Mouse (Mus musculus): ENCODE data around the gene Smad1.

The Smad1 gene

DNA sequence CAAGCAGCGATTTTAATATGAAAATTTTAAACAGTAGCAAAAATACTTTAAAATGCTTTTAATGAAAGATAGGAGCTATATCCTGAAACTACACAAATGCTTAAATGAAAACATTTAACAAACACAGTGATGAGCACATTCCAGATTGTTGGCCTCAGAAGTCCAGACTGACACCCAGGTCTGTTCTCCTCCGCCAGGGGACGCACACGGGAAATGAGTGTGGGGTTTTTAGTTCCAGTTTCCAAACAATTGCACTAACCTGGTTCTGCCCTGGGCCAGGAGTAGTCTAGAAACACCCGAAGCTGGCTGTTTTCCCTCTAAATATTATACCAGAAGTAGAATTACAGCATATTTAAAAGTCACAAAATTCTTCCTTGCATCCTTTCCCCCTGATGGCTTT, 99.6 kb downstream of the Smad1 start:
- 85% methylated on average over 5 of the region's 5 CpGs for WGBS

- WGBS: 17% methylated on average over 3 of the region's 3 CpGs
Measured at GRCm38 (mm10) chr8:79297763-79298162, 101.6 kb downstream of the Smad1 start.

DNA sequence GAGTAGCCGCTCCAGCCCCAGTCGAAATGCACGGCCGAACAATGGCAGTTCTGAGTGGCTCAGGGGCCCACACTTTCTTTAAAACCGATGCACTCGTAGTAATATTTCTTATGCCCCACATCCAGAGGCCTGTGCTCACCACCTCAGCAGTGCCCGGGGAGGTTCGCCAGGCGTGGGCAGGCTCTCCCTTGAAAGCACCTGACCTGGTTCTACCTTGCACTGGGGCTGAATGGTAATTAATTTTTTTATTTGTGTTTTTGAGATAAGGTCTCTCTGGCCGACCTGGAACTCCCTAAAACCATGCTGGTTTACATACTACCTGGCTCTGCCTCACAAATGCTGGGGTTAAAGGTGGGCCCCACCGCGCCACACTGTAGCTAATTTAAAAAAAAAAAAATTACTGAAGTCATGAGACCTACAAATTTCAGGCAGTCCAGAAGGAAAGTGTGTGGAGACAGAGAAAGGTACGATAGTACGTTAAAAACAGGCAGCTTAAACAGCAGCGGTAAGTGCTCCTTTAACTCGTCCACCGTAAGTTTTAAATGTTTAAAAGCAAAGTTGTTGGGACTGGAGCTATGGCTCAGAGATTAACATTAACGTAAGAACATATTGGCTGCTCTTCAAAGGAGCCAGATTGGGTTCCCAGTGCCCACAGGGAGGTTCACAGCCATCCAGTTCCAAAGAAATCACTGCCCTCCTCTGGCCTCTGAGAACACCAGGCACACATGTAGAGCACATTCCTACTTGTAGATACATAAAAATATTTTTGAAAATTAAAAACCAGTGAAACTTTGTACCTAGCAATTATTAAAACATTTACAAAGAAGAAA, 103.8 kb downstream of the Smad1 start:
- WGBS: 10% methylated on average over 18 of the region's 18 CpGs

GRCm38 (mm10) chr8:79294610-79295275, 104.6 kb downstream of the Smad1 start, which contains the start of gene Mmaa:
TSS of gene Mmaa (minus strand) at chr8:79294937.
- WGBS: under 1% methylated on average over 70 of the region's 74 CpGs

DNA sequence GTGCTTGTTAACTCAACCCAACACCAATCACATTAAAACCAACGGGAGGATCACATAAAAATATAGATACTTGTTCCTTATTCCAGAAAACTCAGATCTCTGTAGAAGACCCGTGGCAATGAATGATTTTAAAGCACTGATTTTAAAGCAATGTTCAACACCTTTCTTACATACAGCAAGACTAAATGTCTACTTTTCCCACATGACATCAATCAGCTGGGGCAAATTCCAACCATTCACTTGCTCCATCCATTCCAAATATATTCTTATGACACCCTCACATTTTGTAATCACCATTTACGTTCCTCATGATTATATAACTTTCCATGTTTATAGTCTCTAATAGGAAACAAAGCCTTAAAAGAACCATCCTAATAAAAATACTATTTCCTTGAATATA, 105.5 kb downstream of the Smad1 start:
- WGBS: 22% methylated on average over 3 of the region's 3 CpGs

- WGBS: 89% methylated on average over 3 of the region's 3 CpGs
Measured at GRCm38 (mm10) chr8:79292712-79293264, 106.5 kb downstream of the Smad1 start.

DNA sequence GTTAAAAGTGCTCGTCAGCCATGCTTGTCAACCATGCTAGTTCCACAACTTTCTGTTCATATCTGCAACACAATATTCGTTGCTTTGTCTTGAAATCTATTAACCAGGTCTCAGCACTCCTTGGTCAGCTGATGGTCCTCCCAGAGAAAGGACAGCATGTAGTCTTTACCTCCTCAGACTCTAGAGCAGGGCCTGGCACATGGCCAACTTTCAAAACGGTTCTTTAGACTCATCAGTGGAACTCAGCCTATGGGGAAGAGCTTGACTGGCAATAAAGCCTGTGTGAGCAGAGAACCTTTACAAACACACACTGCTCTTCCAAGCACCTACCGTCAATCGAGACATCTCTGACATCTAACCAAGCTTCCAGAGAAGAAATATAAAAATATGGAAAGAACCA, 109.7 kb downstream of the Smad1 start:
- 70% methylated on average over 5 of the region's 5 CpGs for WGBS

- WGBS: 72% methylated on average over 2 of the region's 2 CpGs
Measured at GRCm38 (mm10) chr8:79288681-79289080, 110.6 kb downstream of the Smad1 start.

Measured in cerebral cortex, adult 2 months (tissue).